ENCODE assay signal across 8 mouse cellular contexts in genomic region chr11:107130221-107130788, GRCm38 (mm10). TPM values are rescaled to one million over a fixed set of nuclear protein-coding genes. Genes with fewer than 3 reads are reported as not detected.
A peak's percentile ranks its signal among the peaks of the same experiment; 100 is the strongest.
DNase-seq lines count a peak whose midpoint lies in the region; ATAC-seq and TF ChIP-seq lines count a peak whose summit lies in the region.

No protein-coding gene starts in this region.

- DNase-seq in kidney, adult 8-10 months: no peak
- DNase-seq in c-Kit-positive CD71-positive TER-119-positive erythroid progenitor cells, embryonic 14.5 days (ENCODE audit: low spot score): peak; percentile 38
- peak; percentile 60 for DNase-seq in intestine, embryonic 14.5 days (ENCODE audit: low spot score)
- DNase-seq in cerebellum, adult 8-10 months: no peak
- DNase-seq in right cerebral cortex, postnatal 25 days: no peak
- DNase-seq in gastrocnemius, postnatal 4 days (ENCODE audit: low spot score in 2 of 2): no peak

- peaks cover 61% of the 10 kb centered on the region for H3K79me2 ChIP-seq in myocyte (ENCODE audit: control insufficient read depth, insufficient read depth)

- ATAC-seq in kidney, embryonic 14.5 days (ENCODE audit: low FRiP score, low TSS enrichment): no peak
- ATAC-seq in intestine, embryonic 14.5 days (replicated peaks; ENCODE audit: low FRiP score, low TSS enrichment, low read depth): no peak

- peak overlapping the region; percentile 65 for H3ac ChIP-seq in myocyte (ENCODE audit: control insufficient read depth, insufficient read length)

- TF ChIP-seq POLR2A in myocyte (IDR thresholded peaks at IDR 0.05; ENCODE audit: insufficient read length, low read depth): no peak

- H3K4me1 ChIP-seq in kidney, embryonic 14.5 days (ENCODE audit: control insufficient read depth, insufficient read depth, low read length): 0 out of 2 replicates have a peak, but pooled peaks cover 3% of the 10 kb centered on the region
- H3K4me1 ChIP-seq in intestine, embryonic 14.5 days (replicated peaks; ENCODE audit: control insufficient read depth, insufficient read depth, low read length): peaks cover 10% of the 10 kb centered on the region; the same call in 1 of the 2 replicates

- H3K9ac ChIP-seq in kidney, embryonic 14.5 days (ENCODE audit: low read depth, low read length): peak overlapping the region; percentile 98
- peak overlapping the region; percentile 94 for H3K9ac ChIP-seq in intestine, embryonic 14.5 days (ENCODE audit: low read length)

- under 1% methylated on average over 18 of the region's 18 CpGs for WGBS in kidney, embryonic 14.5 days
- 2% methylated on average over 18 of the region's 18 CpGs for WGBS in intestine, embryonic 14.5 days

- no peak overlapping the region for H3K27ac ChIP-seq in kidney, embryonic 14.5 days (ENCODE audit: low read depth, low read length)
- no peak overlapping the region for H3K27ac ChIP-seq in intestine, embryonic 14.5 days (ENCODE audit: low read depth)

- no peaks in the 10 kb centered on the region for H3K36me3 ChIP-seq in kidney, embryonic 14.5 days (ENCODE audit: control insufficient read depth, insufficient read depth, low read length)
- no peaks in the 10 kb centered on the region for H3K36me3 ChIP-seq in intestine, embryonic 14.5 days (ENCODE audit: control insufficient read depth, insufficient read depth, low read length)
- no peaks in the 10 kb centered on the region for H3K36me3 ChIP-seq in myocyte (ENCODE audit: control insufficient read depth, insufficient read depth)

- H3K4me3 ChIP-seq in kidney, embryonic 14.5 days (ENCODE audit: low read length): peak overlapping the region; percentile 87
- H3K4me3 ChIP-seq in intestine, embryonic 14.5 days (ENCODE audit: low read depth, low read length): peak overlapping the region; percentile 82
- H3K4me3 ChIP-seq in myocyte: peak overlapping the region; percentile 54

- H3K4me2 ChIP-seq in kidney, embryonic 14.5 days (replicated peaks; ENCODE audit: low read depth, low read length): peak overlapping the region; percentile 82
- peak overlapping the region; percentile 61 for H3K4me2 ChIP-seq in intestine, embryonic 14.5 days (ENCODE audit: low read length)
- peak overlapping the region; percentile 85 for H3K4me2 ChIP-seq in myocyte (ENCODE audit: low read depth)

- no peaks in the 10 kb centered on the region for H3K9me3 ChIP-seq in kidney, embryonic 14.5 days (ENCODE audit: control insufficient read depth, low read length)
- no peaks in the 10 kb centered on the region for H3K9me3 ChIP-seq in intestine, embryonic 14.5 days (ENCODE audit: control insufficient read depth, low read length)

- no peaks in the 10 kb centered on the region for H3K27me3 ChIP-seq in kidney, embryonic 14.5 days (ENCODE audit: control insufficient read depth, insufficient read depth, low read length)
- no peaks in the 10 kb centered on the region for H3K27me3 ChIP-seq in intestine, embryonic 14.5 days (replicated peaks; ENCODE audit: control insufficient read depth, insufficient read depth, low read length)
- H3K27me3 ChIP-seq in myocyte (ENCODE audit: control insufficient read depth, insufficient read depth, insufficient read length): no peaks in the 10 kb centered on the region

TF ChIP-seq in myocyte, 11 proteins besides CTCF, POLR2A, EP300 and RAD21:
- TF ChIP-seq REST (IDR thresholded peaks at IDR 0.05; ENCODE audit: insufficient read depth, insufficient read length): no peak
- TF ChIP-seq MYOD1 (IDR thresholded peaks at IDR 0.05; ENCODE audit: control insufficient read depth in 1 of 3, insufficient read length in 2 of 3, low read depth in 2 of 3): peak in 2 of 3 experiments; percentile 34 to 55

RNA-seq across cellular contexts. Expression of gene Bptf, which starts 1.6 kb away (rescaled TPM):
- polyA plus RNA-seq in kidney, embryonic 14.5 days (2014; fragmentation: Nextera tagmentation; extraction: Ambion mirVana): 51.7 and 51.8 TPM in 2 replicates
- 38.6 and 42.3 TPM in 2 replicates for polyA plus RNA-seq in intestine, embryonic 14.5 days (2014; fragmentation: Nextera tagmentation; extraction: Ambion mirVana)
- 11.8 TPM for polyA plus RNA-seq in myocyte (2012; fragmentation: generic; extraction: Trizol)
- total RNA-seq in gastrocnemius, postnatal 4 days (2021): 10 to 100 TPM; 41.5 to 45.7 TPM

RNA-seq across cellular contexts. Expression of gene Nol11, which starts 58.9 kb away (rescaled TPM):
- polyA plus RNA-seq in kidney, embryonic 14.5 days (2014; fragmentation: Nextera tagmentation; extraction: Ambion mirVana): 53.7 and 70.4 TPM in 2 replicates
- 54.4 and 58.0 TPM in 2 replicates for polyA plus RNA-seq in intestine, embryonic 14.5 days (2014; fragmentation: Nextera tagmentation; extraction: Ambion mirVana)
- 20.0 TPM for polyA plus RNA-seq in myocyte (2012; fragmentation: generic; extraction: Trizol)
- total RNA-seq in gastrocnemius, postnatal 4 days (2021): 10 to 100 TPM; 19.2 to 21.4 TPM

Comparison
In these comparisons a context has a peak if more than half of its experiments do, and no peak if none do; other contexts are left out.
1. DNase-seq: peak in c-Kit-positive CD71-positive TER-119-positive erythroid progenitor cells, embryonic 14.5 days (single experiment) and intestine, embryonic 14.5 days (single experiment); none in kidney, adult 8-10 months (0 of 2), cerebellum, adult 8-10 months (single experiment), right cerebral cortex, postnatal 25 days (single experiment) and gastrocnemius, postnatal 4 days (0 of 2).
2. Peak in every context shown above with its lines, with median percentiles within 50 percentile points of each other: H3K4me2 ChIP-seq and H3K4me3 ChIP-seq.